Mouse (Mus musculus) granulocyte monocyte progenitor cell, adult 5-6 weeks (primary cell): ENCODE data around the gene Slc25a39. TPM values are rescaled to one million over a fixed set of nuclear protein-coding genes. Genes with fewer than 3 reads are reported as not detected.
"Not testable (repeated sequence)": the region's sequence is repeated elsewhere in the genome, so short reads cannot be mapped to it uniquely, and the experiment has no call there.

Experiments used
- ATAC-seq: replicated peaks from 2 replicates; pipeline ENCODE4 v1.8.0; 2016; ENCODE audit warnings: mild to moderate bottlenecking, moderate TSS enrichment, inconsistent platforms; ENCODE audit not compliant: poor library complexity, severe bottlenecking
- total RNA-seq, 2 experiments: library from RNA; stranded (forward) in 1 of 2; stranded (reverse) in 1 of 2; fragments of 200-712, 200-1000 nt in 1 of 2; fragments of >200 nt in 1 of 2; fragmentation: Nextera tagmentation in 1 of 2; gene quantifications; 2 replicates each; pipeline ENCODE4 v1.2.3; 2014 to 2017

Slc25a39 gene
- total RNA-seq, 2 experiments from 2014 or later = 51.4 to 99.0 TPM

DNA sequence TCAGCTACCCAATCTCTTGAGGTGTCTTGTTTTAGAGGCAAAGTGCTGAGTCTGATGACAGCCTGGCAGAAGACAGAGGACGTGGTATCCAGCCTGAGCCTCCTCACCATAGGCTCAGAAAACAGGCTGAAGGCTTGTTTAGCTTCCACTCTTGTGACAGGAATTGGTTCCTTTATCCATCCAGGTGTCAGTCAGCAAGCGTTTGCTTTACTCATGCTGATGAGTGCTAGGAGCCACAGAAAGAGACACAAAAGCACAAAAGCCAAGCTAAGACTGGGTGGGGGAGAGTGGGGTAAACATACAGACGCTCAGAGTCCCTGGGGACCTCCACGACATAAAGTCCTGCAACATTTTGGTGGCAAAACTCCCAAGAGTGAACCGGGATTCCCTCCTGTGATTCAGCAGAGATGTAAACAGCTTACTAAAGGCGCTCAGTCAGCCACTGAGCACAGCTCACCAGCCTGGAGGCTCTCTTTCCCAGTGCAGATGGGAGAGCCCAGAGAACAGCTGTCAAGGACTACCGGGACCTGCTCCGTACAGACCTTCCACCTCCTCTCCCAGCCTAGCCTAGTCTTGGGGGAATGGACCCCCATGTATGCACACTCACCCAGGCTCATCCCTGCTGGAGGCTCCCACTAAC lies 31.4 kb downstream of the Slc25a39 start:
- ATAC-seq = no peak

DNA sequence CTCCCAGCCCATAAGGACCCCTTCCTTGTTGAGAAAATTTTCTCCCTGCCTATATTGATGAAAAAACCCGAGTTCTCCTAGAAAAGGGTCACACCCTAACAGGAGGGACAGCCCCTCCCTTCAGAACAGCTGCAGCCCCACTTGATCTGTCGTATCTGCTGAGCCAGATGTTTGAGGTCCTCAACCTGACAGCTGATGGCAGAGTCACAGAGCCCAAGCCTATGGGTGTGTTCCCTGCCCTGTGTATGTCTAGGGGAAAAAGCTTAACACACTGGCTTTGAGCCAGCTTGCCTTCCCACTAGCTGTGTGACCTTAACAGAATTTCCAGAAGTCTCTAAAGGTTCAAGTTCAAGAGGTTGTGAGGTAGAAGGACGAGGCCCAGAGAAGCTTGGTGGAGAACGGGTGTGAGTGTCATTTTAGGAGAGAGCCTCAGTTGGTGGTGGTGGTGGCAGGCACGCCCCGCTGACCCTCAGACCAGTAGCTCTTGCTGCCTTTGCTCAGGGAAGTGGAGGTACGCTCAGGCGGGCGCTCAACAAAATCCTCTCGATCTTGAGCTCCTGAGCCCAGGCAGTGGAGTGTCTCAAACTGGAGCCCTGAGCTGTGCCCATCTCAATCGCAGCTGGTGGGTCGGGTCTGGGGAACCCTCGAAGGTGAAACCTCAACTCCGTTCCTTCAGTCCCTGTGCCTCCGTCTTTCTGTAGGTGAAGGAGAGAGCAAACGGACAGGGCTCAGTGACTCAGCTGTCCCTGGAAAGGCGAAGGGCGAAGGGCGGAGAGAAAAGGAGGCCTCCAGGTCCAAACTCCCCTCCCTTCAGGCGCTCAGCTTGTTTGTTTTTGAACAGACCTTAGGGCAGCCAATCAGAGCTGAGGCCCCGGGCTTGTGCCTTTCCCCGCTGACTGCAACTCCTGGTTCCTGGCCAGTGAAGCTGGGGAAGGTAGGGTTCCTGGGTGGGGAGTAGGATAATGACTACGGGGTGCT lies 32.3 kb downstream of the Slc25a39 start:
- peak; percentile 12; the same call in 1 of the 2 replicates for ATAC-seq

DNA sequence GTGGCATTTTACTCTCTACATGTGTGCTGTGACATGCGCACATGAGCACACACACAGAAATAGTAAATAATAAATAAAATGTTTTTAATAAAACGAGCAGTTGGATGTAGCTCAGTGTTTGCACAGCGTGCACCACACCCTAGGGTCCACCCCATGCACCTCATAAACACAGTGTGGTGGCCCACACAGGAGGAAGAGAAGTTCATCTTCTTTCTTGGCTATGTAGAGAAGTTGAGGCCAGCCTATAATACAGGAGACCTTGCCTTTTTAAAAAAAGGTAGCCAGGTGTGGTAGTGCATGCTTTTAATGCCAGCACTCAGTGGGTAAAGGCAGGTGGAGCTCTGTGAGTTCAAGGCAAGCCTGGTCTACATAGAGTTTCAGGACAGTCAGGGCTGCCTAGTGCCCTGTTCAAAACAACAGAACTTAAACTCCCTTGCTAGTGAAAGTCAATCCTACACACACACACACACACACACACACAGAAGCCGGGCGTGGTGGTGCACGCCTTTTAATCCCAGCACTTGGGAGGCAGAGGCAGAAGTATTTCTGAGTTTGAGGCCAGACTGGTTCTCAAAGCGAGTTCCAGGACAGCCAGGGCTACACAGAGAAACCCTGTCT lies 33.5 kb downstream of the Slc25a39 start:
- no peak for ATAC-seq

DNA sequence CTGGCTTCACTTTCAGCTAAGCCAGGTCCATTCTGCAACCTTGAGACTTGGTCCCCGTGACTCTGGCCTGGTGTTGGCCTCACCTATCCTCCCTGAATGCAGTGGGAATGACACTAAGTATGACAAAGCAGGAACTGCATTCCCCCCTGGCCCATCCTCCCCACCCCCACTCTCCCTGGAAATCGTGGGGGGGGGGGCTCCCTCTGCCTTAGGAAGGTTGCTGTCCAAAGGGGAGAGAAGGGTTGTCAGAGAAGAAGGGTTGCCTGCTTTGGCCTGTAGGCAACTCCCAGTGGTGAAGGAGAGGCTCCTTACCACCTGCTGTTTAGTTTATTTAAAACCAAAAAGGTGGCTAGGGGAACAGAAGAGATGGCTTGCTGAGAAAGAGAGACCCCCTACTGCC lies 34.1 kb downstream of the Slc25a39 start:
- no peak for ATAC-seq

DNA sequence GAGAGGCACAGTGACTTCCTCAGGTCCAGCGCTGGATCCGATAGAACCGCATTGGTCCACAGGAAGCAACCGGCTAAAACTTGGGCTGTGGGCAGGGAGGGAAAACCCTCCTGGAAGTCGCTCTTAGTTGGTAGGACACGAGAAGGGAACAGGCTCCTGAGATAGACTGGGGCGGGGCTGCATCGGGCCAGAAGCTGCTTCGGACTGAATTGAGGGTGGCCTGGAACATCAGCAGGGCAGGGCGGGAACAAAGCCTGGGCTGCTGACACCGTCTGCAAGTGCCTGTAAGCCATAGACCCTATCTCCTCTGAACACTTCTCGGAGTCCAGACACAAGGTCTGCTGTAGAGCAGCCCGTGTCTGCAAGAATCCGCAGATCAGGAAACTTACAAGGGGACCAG lies 34.8 kb downstream of the Slc25a39 start:
- ATAC-seq = no peak

DNA sequence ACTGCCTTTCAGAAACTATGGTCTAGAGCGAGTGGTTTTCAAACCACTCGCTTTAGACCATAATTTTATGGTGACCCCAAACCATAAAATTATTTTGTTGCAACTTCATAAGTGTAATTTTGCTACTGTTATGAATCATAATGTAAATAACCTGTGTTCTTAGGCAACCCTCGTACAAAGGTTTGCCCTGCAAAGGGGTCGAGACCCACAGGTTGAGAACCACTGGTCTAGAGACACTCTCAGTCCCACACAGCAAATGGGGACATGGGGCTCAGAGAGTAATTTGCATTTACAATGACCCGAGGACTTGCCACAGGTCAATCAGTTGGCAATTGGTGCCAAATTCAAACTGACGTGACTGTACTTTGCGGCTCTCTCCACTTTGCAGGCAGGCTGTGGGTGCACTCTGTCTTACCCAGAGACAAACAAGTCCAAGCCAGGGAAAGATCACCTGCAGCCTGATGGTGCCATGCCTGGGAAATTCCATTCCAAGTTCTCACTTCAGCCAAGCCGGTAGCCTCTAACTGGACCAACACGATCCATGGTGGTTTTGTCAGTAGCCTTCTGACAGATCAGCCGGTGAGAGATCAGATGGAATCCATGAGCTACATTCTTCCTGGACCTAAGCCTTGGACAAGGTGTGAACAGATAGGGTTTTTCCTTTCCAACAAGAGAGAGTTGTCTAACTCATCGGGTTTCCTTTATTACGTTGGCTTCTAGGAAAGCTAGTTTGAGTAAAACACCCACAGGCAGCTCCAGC lies 35.6 kb downstream of the Slc25a39 start:
- ATAC-seq = no peak

DNA sequence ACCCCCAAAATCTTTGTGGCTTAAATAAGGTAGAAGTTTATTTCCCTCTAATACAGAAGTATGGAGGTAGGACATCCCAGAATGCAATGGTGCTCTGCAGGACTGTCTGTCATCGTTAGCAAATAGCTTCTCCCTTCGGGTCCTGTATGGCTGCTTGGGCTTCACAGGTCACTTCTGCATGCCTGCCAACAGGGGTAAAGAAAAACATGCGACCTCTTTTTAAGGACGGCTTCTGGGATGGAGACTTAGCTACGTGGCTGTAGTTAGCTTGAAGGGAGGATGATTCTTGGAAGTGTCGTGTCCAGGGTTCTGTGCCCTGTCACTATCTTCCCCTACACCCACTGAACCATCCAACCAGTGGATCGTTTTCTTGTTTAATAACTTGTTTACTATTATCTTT lies 37.5 kb downstream of the Slc25a39 start:
- no peak for ATAC-seq

DNA sequence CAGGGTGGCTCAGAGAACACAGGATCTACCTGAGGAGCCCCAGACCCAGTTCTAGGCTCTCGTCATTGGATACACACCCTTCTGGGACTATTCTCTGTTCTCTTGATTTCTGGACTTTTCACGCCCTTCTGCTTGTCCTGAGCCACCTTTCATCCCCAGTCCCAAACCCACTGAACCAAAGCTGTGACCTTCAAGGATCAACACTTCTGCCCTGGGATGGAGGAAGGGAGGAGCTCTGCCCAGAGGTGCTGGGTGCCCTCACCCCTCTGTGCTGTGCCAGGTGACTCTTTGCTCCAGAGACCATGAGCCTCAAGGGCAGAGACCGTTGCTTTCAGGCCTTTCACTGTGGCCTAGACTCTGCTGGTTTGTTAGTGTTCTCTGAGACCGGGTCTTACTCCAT lies 38.5 kb downstream of the Slc25a39 start:
- ATAC-seq = no peak

DNA sequence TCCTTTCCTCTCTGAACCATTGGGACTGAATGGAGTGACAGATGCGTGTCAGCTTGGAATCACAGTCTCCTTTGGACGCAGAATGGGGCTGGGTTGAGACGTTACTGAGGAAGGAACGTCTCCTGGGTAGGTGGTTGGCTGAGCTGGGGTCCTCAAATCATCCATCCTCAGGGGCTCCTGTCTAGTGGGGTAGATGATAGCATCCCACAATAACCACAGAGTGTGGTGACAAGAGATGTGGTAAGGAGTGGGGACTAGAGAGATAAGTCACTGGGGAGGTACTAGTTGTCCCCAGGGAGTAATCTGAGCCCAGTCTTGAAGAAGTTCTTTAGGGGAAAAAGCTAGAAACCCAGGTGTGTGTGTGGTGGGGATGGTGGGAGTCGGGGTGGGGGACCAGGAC lies 39.4 kb downstream of the Slc25a39 start:
- ATAC-seq = no peak

DNA sequence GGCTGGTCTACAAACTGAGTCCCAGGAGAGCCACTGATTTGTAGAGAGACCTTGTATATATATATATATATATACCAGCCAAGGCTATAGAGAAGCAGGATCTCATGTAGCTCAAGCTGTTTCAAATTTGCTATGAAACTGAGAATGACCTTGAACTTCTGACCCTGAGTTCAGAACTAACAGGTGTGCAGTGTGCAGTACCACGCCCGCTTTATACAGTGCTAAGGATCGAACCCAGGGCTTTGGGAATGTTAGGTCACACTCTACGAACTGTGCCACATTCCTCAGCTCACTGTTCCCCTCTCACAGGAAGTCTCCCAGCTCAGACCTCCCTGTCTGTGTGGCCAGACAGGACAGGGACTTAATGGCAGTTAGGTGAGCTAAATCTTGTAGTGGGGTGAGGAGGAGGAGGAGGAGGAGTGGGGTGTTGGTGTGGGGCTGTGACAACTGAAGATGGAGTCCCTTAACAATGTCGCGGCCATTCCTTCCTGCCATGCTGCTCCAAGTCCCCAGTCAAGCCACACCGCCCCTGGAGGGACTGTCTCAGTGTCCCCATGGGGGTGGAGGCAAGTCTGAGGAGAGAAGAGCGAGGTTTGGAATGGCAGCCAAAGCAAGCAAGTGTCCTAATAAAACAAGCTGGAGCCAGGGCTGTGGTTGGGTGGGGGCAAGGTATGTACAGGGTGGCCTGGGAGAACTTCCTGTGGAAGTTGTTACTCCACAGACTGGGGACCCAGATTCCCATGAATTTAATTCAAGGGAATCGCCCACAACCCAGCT lies 40.1 kb downstream of the Slc25a39 start:
- no peak for ATAC-seq

DNA sequence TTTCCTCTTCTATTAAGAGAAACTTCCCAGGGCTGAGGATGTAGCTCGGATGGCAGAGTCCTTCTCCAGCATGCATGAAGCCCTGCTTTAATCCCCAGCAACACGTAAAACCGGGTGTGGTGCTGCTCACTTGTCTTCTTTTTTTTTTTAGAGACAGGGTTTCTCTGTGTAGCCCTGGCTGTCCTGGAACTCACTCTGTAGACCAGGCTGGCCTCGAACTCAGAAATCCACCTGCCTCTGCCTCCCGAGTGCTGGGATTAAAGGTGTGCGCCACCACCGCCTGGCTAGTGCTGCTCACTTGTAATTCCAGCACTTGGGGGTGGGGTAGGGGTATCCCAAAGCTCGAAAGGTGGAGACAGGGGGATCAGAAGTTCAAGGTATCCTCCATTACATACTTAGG lies 41.6 kb downstream of the Slc25a39 start, which contains the start of gene Slc4a1:
Slc4a1 (minus strand) TSS at position 101 of the 400 bp plus-strand sequence.
- ATAC-seq = not testable (repeated sequence)

DNA sequence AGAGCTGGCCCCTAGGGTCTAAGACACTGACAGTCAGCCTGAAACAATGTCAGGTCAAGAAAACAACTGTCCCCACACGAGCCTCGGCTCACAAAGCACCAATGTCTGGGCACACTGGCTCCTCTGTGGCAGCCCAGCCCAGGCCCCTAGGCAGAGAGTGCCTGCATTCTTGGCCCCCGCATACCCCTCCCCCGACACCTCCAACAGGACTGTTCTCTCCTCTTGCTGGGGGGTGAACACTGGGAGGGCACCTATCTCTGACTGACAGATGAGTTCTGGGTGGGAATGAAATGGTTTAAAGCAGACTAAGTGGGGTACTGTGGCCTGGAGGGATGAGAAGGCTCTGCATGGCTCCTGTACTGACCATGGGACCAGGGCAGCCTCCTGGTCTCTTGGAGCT lies 42.0 kb downstream of the Slc25a39 start:
- ATAC-seq = no peak

DNA sequence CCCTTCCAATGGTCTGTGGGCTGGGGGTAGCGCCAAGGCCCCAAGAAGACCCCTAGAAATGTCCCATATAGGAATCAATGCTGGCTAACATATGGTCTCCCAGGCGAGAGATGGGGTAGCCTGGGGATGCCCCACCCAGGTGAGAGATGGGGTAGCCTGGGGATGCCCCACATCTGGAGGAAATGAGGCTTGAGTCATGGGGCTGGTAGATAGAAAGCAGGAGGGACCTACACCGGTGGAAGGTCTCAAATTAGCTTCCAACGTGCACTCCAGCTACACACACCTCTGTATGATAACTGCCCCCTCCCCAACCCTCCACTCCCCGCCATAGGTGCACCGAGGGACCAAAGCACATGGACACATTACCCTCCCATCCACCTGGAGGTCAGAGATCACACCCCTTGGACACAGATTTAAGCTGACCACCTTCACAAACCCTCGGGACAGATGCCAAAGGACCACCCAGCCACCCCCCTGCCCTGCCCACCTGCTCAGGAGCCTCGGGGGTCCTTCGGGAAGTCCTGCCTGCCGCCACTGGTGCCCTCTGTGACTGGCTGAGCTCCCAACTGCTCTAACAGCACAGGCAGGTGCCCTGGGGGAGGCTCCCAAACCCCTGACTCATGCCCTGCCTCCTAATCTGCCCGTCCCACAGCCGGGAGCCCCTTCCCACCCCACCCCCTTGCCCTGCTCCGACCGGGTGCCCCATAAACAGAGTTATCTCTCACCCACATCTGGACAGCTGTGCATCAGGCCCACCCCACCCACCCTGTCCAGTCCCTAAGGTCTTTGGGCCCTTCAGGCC lies 43.0 kb downstream of the Slc25a39 start:
- no peak for ATAC-seq

DNA sequence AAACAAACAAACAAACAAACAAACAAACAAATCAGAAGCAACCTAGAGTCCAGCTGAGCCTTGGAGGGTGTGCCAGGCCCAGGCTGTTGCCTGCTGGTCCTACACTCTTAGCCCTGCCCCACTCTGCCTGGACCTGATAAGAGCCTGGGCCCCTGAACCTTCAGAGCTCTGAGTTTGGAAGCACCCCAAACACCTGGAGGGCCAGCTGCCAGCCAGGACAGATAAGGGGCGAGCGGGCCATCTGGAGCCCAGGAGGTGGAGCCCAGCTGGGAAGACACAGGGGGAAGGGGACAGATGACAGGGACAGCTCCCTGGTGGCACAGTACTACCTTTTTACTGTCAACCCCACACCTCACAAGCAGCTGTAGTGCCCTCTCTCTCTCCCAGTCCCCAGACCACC lies 44.1 kb downstream of the Slc25a39 start:
- no peak for ATAC-seq

DNA sequence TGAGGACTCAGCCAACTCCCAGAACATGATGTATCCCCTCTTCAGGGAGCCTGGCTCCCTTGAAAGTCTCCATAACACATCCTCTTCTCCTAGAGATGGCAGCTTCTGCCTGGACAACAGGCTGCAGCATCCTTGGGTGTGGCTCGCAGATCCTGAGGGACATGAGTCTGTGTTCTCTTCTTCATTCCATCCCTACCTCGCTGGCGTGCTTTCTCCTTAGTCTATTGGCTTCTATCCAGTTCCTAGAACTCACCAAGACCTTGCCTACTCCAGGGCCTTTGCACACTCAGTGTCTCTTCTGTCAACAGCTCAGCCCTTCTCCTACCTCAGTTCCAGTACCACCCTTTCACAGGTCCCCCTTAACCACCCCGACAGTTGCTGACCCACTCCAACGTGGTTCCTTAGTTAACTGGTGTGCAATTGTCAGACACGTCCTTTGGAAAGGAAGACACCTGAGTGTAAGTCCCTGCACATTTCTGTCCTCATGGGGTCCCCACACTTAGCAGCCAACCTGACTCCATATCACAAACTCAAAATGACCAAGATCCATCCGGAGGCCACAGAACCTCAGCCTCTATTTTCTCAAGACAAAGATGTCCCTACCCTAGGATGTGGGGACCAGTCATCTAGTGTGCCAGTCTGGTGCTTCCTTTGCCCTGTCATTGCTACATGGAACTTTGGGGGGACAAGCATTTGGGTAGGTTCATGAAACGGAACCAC lies 45.8 kb downstream of the Slc25a39 start:
- no peak for ATAC-seq

DNA sequence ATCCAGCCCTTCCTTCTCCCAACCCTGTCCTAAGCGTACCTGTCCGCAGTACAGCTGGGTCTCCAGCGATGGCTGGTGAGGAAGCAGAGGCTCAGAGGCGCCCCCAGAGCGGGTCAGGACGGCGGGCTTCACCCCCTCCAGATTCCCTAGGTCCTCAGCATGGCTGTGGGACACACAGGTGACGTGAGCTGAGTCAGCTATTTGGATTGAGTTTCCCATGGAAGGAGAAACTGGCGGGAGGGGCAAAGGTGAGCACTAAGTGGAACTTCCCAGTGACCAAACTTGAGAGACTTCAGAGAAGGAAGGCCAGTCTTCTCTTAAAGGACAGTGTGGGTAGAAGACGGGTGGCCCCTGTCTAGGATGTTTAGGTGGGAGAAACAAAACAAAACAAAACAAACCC lies 49.4 kb downstream of the Slc25a39 start:
- no peak for ATAC-seq

DNA sequence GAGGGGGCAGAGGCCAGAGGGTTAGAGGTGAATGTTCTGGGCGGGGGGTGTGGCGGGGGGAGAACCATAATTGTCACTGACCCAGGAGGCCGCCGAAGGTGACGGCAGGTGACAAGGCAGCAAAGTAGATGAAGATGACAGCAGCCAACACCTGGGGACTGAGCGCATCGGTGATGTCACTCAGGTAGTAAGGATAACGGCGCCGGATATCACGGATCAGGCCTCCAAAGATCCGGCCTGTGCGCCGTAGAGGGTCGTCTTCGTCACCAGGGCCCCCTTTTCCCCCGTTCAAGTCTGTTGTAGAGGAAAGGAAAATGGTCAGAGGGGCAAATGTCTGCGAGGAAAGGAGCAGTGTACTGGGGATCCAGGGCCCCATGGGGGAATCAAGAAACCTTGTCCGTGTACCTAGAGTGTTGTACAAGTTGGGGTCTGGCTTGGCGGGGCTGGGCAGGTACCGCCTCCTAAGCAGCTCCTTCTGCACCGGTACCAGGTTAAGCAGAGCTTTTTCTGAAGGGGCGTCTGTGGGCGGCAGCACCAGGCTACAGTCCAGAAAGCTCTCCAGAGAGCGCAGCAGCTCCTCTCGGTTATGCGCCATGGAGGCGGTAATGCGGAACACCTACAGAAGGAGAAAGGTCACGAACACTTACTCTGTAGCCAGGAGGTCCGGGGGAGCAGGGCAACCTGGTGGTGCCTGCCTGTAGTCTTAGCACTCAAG lies 51.0 kb downstream of the Slc25a39 start:
- no peak for ATAC-seq

DNA sequence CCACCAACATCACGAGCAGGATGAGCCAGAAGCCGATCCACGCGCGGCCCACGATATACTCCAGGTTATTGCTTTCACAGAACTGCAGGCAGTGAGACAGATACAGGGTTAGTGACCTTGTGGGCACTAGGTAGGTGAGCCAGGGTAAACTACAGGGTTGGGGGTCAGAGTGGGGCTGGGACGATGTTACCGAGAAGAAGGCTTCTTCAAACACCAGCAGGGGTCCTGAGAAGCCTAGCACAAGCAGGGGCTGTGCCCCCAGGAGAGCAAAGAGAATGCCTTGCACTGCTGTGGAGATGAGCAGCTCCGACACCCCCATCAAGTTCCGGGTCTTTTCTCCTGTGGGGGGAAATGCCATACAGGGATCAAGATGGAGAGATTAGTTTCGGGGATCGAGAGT lies 51.6 kb downstream of the Slc25a39 start:
- ATAC-seq = no peak
